Mouse (Mus musculus) adrenal gland, postnatal 14 days (tissue): ENCODE data around the gene Gm6993. TPM values are rescaled to one million over a fixed set of nuclear protein-coding genes. Genes with fewer than 3 reads are reported as not detected.

Experiments used
- DNase-seq: peaks from one replicate; pipeline ENCODE4 v3.0.0; 2021; ENCODE audit warnings: mixed read lengths
- total RNA-seq: library from RNA; stranded (reverse); gene quantifications from 2 replicates; pipeline ENCODE4 v1.2.3, GENCODE M21; 2021

Gene Gm6993
- total RNA-seq, 1 experiment from 2014 or later, result not detected

DNA sequence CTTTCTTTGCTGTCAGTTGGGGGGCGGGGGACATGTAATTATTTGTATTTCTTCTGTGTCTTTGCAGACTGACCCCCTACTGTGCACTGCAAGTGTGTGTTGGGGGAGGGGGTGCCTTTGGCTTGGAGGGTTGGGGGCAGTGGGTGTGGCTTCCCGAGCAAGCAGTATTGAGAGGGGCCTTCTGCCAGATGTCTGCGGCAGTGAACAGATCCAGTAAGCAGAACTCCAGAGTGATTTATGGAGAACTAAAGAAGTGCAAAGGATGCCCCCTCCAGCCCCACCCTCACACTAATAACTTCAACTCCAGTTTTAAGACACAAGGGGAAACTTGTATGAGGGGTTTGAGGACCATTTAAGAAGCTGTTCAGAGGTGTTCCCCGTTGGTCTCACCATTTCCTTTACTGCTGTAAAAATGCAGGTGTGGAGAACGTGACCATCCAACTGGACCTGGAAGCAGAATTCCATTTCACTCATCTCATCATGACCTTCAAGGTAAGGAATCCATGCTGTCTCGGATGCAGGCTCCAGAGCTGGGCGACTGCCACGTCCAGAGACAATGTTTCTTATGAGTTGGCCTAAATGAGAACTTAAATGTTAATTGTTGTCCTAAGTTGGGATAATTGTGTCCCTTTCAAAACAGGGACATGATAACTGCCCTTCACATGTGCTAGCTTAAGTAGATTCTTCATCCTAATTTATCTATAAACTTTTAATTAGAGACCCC lies 31.6 kb downstream of the Gm6993 start:
- no peak for DNase-seq

DNA sequence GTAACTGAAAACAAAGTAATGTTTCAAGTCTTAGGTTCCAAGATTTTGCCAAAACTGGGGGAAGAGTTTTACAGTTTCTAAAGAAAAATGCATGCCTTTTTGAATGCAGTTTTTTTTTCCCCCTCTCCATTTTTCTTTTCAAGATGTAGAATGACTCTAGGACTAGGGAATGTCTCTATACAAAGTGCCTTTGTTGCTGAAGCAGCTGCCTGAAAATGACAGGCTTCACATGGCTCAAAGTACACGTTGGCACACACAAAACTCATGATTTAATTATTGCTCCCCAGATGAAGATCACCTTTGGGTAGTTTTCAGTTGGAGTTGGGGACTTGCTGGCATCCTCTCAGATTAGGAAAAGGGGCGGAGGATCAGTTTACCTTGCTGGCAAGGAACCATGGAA lies 32.3 kb downstream of the Gm6993 start:
- no peak for DNase-seq

DNA sequence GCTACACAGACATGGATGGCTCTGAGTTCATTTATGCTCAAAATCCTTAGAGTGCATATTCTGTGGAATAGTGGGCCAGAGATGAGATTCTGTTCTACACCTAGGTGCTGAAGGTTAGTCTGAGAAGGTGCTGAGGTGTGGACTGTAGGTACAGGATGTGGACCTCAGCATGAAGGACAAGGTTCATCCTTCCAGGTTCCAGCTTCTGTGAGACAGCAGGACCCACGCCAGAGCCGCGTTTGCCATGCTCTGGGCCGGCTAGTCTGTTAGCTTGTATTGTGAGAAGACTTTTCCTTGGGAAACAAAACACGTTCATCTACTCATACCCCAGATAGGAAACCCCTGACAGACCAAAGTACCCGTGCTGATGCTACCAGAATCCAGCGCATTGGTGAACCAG lies 33.1 kb downstream of the Gm6993 start:
- no peak for DNase-seq

DNA sequence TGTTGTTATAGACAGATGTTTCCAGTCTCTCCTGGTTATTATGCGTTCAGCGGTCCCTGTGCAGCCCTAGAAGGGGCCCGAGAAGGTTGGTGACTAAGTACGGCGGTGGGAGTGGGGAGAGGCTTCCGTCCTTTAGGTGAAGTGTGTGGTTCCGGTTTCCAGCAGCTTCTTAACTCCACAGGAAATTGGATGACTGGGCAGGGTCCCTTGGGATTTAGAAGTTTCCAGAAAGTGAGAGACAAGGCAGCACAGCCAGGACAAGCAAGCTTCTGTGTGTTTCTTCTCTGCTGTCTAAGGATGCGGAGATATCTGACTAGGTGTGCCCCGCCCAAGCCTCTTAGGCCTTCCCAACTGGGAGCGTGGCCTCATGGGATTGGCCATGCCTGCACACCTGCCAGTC lies 34.8 kb downstream of the Gm6993 start:
- DNase-seq, result no peak

DNA sequence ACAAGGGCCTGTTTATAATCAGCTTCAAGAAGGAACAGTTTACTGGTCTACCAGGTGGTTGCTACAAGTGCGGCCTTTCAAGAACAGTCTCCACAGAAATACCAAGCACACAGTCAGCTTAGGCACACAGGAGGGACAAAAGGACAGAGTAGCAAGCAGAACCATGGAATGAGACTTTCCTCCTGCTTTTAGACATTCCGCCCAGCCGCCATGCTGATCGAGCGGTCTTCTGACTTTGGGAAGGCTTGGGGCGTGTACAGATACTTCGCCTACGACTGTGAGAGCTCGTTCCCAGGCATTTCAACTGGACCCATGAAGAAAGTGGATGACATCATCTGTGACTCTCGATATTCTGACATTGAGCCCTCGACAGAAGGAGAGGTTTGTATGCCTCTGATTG lies 37.7 kb downstream of the Gm6993 start:
- DNase-seq, result no peak

DNA sequence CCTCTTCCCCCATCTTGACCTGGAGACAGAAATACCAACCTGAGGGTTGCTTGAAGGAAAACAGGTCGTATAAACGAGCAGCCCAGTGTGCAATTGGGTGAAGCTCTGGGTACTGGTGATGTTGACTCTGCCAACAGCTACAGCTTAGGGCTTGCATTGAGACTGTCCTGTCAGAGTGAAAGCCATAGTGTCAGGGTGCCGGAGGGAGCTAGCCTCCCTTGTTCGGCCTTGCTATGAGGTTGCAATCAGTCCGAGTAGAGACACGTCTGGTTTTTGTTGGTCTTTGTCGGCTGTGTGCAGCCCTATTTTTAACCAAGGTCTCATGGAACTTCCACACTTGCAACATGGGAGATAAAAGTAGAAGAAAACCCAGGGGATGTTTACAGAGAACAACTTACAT lies 39.7 kb downstream of the Gm6993 start:
- peak; percentile 28 for DNase-seq

DNA sequence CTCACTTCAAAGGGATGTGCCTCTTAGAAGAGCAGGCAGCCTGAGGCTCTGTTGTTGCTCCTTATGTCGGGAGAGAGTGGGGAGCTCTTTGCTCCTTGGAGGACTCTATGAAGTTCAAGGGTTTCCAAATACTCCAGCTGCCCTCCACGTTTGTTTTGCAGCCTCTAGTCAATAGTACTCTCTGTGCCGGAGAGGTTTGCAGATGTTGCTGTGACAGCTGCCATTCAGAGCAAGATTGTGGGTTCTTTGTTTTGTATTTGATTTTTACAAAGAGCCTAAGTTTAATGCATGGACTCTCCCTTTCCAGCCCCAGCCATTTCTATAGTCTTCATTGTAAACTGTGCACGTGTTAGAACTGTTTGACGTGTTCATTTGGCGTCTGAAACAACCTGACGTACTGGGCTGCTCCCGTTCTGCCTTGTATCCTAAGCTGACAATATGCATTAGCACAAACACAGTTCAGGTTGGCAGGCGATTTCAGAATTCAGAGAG lies 40.6 kb downstream of the Gm6993 start:
- DNase-seq, result no peak

DNA sequence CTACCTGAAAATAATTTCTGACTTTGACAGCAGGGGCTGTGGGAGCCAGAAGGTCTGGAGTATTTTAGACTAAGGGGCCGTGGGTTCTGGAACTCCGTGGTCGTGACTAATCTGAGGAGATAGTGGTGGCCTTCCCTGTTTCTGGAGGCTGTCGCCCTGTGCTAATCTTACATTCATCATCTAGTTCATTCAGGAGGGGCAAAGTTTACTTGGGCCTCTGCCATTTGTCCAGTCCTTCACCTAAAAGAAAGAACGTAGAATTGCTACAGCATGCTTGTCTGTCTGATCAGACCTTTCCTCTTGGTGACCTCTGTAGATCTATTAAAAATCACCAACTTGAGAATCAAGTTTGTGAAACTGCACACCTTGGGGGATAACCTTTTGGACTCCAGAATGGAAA lies 41.7 kb downstream of the Gm6993 start:
- peak; percentile 56 for DNase-seq

DNA sequence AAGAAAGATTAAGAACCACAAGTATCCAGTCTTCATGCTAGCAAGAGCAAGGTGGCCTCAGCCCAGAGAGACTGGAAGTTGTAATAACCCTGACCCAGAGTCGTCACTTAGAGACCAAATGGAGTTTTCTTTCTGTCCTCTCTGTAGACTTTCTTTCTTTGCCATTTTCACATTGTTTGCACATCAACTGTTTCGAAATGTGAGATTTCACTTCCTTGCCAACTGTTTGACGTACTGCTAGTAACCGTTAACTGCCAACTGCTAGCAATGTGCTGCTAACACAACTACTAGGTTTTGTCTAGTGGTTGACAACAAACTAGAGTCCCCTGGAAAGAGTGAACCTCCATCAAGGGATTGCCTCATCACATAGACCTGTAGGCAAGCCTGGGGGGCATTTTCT lies 42.6 kb downstream of the Gm6993 start:
- DNase-seq, result no peak

DNA sequence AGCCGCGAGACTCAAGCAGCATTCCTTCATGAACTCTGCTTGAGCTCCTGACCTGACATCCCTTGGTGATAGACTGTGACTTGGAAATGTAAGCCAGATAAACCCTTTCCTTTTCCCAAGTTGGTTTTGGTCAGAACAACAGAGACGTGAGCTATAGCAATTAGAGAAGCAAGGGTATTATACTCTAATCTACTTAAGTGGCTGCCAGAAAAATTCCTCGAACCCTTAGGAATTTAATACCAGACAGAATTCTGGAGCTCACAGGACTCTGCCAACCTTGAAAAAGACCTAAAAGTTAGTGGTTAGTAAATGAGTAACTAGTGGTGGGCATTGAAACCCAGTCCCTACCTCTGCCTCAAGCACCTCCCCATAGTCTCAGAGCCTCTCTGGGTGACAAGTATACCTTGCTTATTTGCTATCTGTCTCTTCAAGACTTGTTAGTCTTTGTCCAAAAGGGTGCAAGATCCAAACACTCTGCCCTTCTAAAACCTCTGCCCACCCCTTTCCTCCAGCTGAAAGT lies 43.1 kb downstream of the Gm6993 start:
- no peak for DNase-seq

DNA sequence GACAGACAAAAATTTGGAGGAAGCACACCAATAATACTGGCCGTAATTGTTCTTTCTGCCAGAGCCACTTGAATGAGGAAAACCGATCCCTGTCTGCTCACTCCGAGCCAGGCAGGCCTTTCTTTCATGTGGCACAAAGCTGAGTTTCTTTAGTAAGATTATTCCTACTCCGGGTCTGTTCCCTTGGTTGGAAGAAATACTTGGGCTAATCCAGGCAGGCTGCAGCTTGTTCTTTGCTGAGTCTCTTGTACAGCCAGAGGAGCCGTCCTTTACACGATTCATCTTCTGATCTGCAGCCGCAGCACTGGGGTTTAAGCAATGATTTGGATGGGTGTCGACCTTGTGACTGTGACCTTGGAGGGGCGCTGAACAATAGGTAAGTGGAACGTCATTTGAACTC lies 48.5 kb downstream of the Gm6993 start:
- DNase-seq, result no peak

Other genes with a start within 250 kb of the Gm6993 start
- gene Fam110c, start 166.9 kb upstream of the Gm6993 start, total RNA-seq, result 0.38 and 0.48 TPM in 2 replicates
- gene Lamb1, start 24.5 kb downstream of the Gm6993 start, total RNA-seq, result 174 and 193 TPM in 2 replicates
- 433 and 455 TPM in 2 replicates for gene Dld, start 110.7 kb downstream of the Gm6993 start, total RNA-seq
- gene Slc26a3, start 150.1 kb downstream of the Gm6993 start, total RNA-seq, result 0.41 and 0.48 TPM in 2 replicates